Mouse (Mus musculus) embryonic stem cell, embryonic (primary cell): Measurements from ENCODE around the gene Ola1.

Experiments used
- CTCF ChIA-PET, 4 experiments: fragments of 300-600 bp in 2 of 4; fragments of 350-600 bp in 2 of 4; sonication (Branson Sonifier 250); formaldehyde crosslinking; loops; one replicate each; lab custom pipeline; 2022; ENCODE audit warnings: inconsistent platforms in 2 of 4; lab: Charles Lee
- POLR2A ChIA-PET, 4 experiments: fragments of 300-600 bp in 2 of 4; fragments of 350-600 bp in 2 of 4; sonication (Branson Sonifier 250); formaldehyde crosslinking; loops; one replicate each; lab custom pipeline; 2022; ENCODE audit warnings: antibody characterized with exemption in 4 of 4, inconsistent platforms in 1 of 4; lab: Charles Lee

The Ola1 gene

DNA sequence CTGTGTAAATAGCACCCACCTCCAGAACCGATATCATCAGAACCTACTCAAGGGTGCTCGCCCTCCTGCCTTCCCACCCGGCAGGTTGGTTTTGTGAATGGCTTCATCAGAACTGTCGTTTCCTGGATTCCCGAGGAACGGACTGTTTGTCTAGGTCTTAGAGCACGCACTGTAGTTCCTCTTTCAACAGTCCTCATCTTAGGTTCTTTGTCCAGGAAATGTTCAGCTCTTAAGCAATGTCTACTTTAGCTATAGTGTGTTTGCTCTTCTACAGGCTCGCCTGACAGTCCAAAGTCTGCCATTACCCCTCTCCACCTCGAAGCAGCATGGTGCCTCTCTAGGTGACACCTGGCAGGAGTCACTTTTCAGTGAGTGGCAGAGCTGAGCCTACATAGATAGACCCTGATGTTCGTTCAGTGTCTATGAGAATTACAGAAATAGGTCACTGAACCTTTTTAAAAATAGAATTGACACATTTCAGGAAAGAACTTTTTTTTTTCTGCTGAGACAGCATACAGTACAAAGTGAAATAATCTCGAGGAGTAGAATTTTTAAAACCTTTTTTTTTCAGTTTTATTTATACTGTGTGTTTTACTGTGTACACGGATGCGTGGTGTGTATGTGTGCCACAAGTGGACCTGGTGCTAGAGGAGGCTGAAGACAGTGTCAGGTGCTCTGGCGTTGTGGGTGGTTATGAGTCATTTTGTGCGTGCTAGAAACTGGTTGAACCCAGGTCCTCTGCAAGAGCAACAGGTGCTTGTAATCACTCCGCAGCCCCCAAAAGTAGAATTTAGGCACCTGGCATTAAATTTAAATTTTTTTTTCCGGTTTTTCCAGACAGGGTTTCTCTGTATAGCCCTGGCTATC, 162.4 kb downstream of the Ola1 start:
- CTCF ChIA-PET: interaction anchor here in 2 of 4 experiments (0.6 to 0.7 kb wide), 2 partner anchors 603 to 1022 kb away, joined by 3 to 4 read pairs; no protein-coding TSS in a partner anchor

GRCm38 (mm10) chr2:73053791-73054490, 164.8 kb downstream of the Ola1 start:
- ChIA-PET POLR2A (interaction anchor here in 3 of 4 experiments (0.6 to 4.2 kb wide), 10 partner anchors 10 to 112 kb away, joined by 3 to 22 read pairs (median 4); partner anchors contain the start of gene Sp3 (in 2 of the 3)), CTCF (no interaction called here)

More for the DNA sequence above, 162.4 kb downstream of the Ola1 start:
- POLR2A ChIA-PET: interaction anchor here in 3 of 4 experiments (0.7 to 4.2 kb wide), 6 partner anchors 10 to 407 kb away, joined by 3 to 22 read pairs (median 4); partner anchors contain the start of gene Sp3 (in 1 of the 3)

DNA sequence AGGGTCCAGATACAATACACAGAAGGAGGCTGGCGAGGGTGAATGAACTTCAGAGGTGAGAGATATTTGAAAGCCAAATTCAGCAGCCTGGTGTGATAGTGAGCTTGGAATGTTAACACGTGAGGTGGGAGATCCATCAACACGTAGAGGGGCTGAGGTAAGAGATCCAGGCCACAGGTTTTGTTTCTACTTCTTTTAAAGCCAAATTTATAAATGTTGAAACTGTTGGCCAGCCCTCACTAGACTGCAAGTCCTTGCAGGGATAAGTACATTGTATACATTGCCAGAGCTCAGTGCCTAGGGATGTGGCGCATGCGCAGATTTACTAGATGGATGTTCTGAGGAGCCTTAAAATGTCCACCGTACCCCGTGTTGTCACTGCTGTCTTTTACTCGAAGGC, 168.3 kb downstream of the Ola1 start:
- POLR2A ChIA-PET: no interaction called here
- CTCF ChIA-PET: no interaction called here

DNA sequence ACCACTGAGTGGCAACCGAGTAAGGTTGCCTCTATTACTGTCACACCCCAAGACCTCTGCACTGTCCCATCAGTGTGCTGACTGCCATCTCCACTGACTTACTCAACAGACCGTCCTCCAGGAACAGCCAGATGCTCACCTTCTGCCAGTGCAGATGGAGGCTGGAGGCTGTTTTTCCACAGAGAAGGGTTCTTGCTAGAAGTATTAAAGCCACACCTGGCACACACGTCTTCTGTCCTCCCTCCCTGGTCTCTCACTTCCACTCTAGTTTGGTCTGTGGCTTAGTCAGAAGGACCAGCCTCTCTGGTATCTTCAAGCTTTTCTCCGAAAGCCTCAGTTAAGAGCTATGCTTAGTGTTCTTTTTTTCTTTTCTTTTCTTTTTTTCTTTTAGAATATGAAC, 168.7 kb downstream of the Ola1 start:
- POLR2A ChIA-PET: no interaction called here
- CTCF ChIA-PET: no interaction called here

GRCm38 (mm10) chr2:73049001-73049684, 169.6 kb downstream of the Ola1 start:
- ChIA-PET POLR2A (interaction anchor here in 3 of 4 experiments (0.9 to 4.3 kb wide), 7 partner anchors 11 to 69 kb away, joined by 3 to 30 read pairs (median 5); partner anchors contain the start of gene Sp3 (in 1 of the 3)), CTCF (interaction anchor here in 1 of 4 experiments (1.1 kb wide), 1 partner anchor 229 kb away, joined by 4 read pairs; no protein-coding TSS in a partner anchor)

GRCm38 (mm10) chr2:73047061-73047741, 171.5 kb downstream of the Ola1 start:
- ChIA-PET CTCF (interaction anchor here in 2 of 4 experiments (0.7 to 1.0 kb wide), 2 partner anchors 17 to 53 kb away, joined by 3 to 4 read pairs; no protein-coding TSS in a partner anchor), POLR2A (interaction anchor here (0.6 to 4.4 kb wide), 26 partner anchors 8 to 1073 kb away, joined by 3 to 32 read pairs (median 6); partner anchors contain the start of gene Sp3 (in 3 of the 4))

DNA sequence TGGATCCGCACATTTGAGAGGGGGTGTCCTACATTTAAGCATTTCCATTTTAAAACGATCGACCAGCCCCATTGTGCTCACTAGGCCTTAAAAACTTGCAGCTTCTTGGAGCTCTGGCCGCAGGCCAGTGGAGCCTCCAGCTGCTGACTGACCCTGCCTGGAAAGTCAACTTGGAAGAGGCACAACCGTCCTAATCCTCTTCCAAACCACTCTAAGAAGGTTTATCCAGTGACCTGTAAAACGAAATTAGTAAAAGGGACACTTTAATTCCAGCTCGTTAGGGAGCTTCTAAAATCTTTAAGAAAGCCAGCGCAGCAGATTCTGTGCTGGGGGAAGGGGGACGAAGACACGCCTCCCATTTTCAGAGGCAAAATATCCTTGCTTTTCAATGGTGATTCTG, 172.1 kb downstream of the Ola1 start:
- CTCF ChIA-PET: interaction anchor here in 1 of 4 experiments (1.0 kb wide), 1 partner anchor 52 kb away, joined by 3 read pairs; no protein-coding TSS in a partner anchor
- POLR2A ChIA-PET: interaction anchor here (0.5 to 4.4 kb wide), 22 partner anchors 9 to 241 kb away, joined by 3 to 32 read pairs (median 6); partner anchors contain the start of gene Sp3 (in 3 of the 4)

GRCm38 (mm10) chr2:73045505-73045904, 173.2 kb downstream of the Ola1 start:
- POLR2A ChIA-PET: interaction anchor here in 2 of 4 experiments (0.6 to 4.4 kb wide), 9 partner anchors 8 to 65 kb away, joined by 3 to 32 read pairs (median 6); partner anchors contain the start of gene Sp3 (in 2 of the 2)
- CTCF ChIA-PET: interaction anchor here in 1 of 4 experiments (0.6 kb wide), 1 partner anchor 64 kb away, joined by 4 read pairs; no protein-coding TSS in a partner anchor
